Mouse (Mus musculus): ENCODE results near the gene Clic6. TPM values are rescaled to one million over a fixed set of nuclear protein-coding genes. Genes with fewer than 3 reads are reported as not detected.

Clic6 gene
- polyA plus RNA-seq, 1 experiment from 2014 or later: 0.59 TPM

- no peaks in the 10 kb centered on the region for H3K9me3 ChIP-seq (replicated peaks; ENCODE audit: control insufficient read depth, low read length)
- WGBS (ENCODE audit: insufficient replicate concordance): 89% methylated on average over 8 of the region's 8 CpGs
- no peak overlapping the region for H3K9ac ChIP-seq (ENCODE audit: low read depth, low read length)
- ATAC-seq (replicated peaks; ENCODE audit: insufficient number of reproducible peaks, low FRiP score, low TSS enrichment): no peak
- H3K36me3 ChIP-seq (ENCODE audit: control insufficient read depth, insufficient read depth, low read length): 0 out of 2 replicates have a peak, but pooled peaks cover 3% of the 10 kb centered on the region
- H3K4me1 ChIP-seq (ENCODE audit: control insufficient read depth, insufficient read depth, low read length): peaks cover 10% of the 10 kb centered on the region
- peaks cover 6% of the 10 kb centered on the region; the same call in 1 of the 2 replicates for H3K27me3 ChIP-seq (ENCODE audit: control insufficient read depth, insufficient read depth, low read length)
- no peak overlapping the region for H3K27ac ChIP-seq (ENCODE audit: low read depth, low read length)
- H3K4me2 ChIP-seq: no peak overlapping the region
- no peak overlapping the region for H3K4me3 ChIP-seq (ENCODE audit: low read depth, low read length)
Measured at GRCm38 (mm10) chr16:92450331-92450730, 35.2 kb upstream of the Clic6 start.

GRCm38 (mm10) chr16:92451516-92452072 lies 33.9 kb upstream of the Clic6 start:
- Histone ChIP-seq H3K4me1 (ENCODE audit: control insufficient read depth, insufficient read depth, low read length) (peaks cover 9% of the 10 kb centered on the region), H3K4me2 (no peak overlapping the region), H3K27me3 (ENCODE audit: control insufficient read depth, insufficient read depth, low read length) (peaks cover 6% of the 10 kb centered on the region; the same call in 1 of the 2 replicates), H3K9me3 (replicated peaks; ENCODE audit: control insufficient read depth, low read length) (no peaks in the 10 kb centered on the region), H3K9ac (ENCODE audit: low read depth, low read length) (no peak overlapping the region), H3K36me3 (ENCODE audit: control insufficient read depth, insufficient read depth, low read length) (no peaks in the 10 kb centered on the region), H3K27ac (ENCODE audit: low read depth, low read length) (no peak overlapping the region), H3K4me3 (ENCODE audit: low read depth, low read length) (no peak overlapping the region)
- 48% methylated on average over 17 of the region's 17 CpGs for WGBS (ENCODE audit: insufficient replicate concordance)
- ATAC-seq (replicated peaks; ENCODE audit: insufficient number of reproducible peaks, low FRiP score, low TSS enrichment): 0 out of 2 replicates have a peak, but pooled peaks have one; percentile 51

- WGBS (ENCODE audit: insufficient replicate concordance): 62% methylated on average over 8 of the region's 8 CpGs
- Histone ChIP-seq H3K27me3 (ENCODE audit: control insufficient read depth, insufficient read depth, low read length) (peaks cover 6% of the 10 kb centered on the region; the same call in 1 of the 2 replicates), H3K36me3 (ENCODE audit: control insufficient read depth, insufficient read depth, low read length) (no peaks in the 10 kb centered on the region), H3K4me2 (no peak overlapping the region), H3K9ac (ENCODE audit: low read depth, low read length) (no peak overlapping the region), H3K27ac (ENCODE audit: low read depth, low read length) (no peak overlapping the region), H3K4me3 (ENCODE audit: low read depth, low read length) (no peak overlapping the region), H3K4me1 (ENCODE audit: control insufficient read depth, insufficient read depth, low read length) (peaks cover 13% of the 10 kb centered on the region), H3K9me3 (replicated peaks; ENCODE audit: control insufficient read depth, low read length) (no peaks in the 10 kb centered on the region)
- ATAC-seq (replicated peaks; ENCODE audit: insufficient number of reproducible peaks, low FRiP score, low TSS enrichment): no peak
Measured at GRCm38 (mm10) chr16:92452609-92453008, 32.9 kb upstream of the Clic6 start.

- no peak for ATAC-seq (replicated peaks; ENCODE audit: insufficient number of reproducible peaks, low FRiP score, low TSS enrichment)
Measured at GRCm38 (mm10) chr16:92454002-92454401, 31.5 kb upstream of the Clic6 start.

GRCm38 (mm10) chr16:92454495-92454894 lies 31.0 kb upstream of the Clic6 start:
- peaks cover 13% of the 10 kb centered on the region for H3K4me1 ChIP-seq (ENCODE audit: control insufficient read depth, insufficient read depth, low read length)
- ATAC-seq (replicated peaks; ENCODE audit: insufficient number of reproducible peaks, low FRiP score, low TSS enrichment): no peak
- H3K27me3 ChIP-seq (ENCODE audit: control insufficient read depth, insufficient read depth, low read length): peaks cover 6% of the 10 kb centered on the region; the same call in 1 of the 2 replicates
- no peak overlapping the region for H3K9ac ChIP-seq (ENCODE audit: low read depth, low read length)
- H3K27ac ChIP-seq (ENCODE audit: low read depth, low read length): no peak overlapping the region
- WGBS (ENCODE audit: insufficient replicate concordance): 84% methylated on average over 18 of the region's 18 CpGs
- no peaks in the 10 kb centered on the region for H3K9me3 ChIP-seq (replicated peaks; ENCODE audit: control insufficient read depth, low read length)
- H3K4me3 ChIP-seq (ENCODE audit: low read depth, low read length): no peak overlapping the region
- no peaks in the 10 kb centered on the region for H3K36me3 ChIP-seq (ENCODE audit: control insufficient read depth, insufficient read depth, low read length)
- H3K4me2 ChIP-seq: no peak overlapping the region

More at GRCm38 (mm10) chr16:92454002-92454401, 31.5 kb upstream of the Clic6 start:
- peaks cover 6% of the 10 kb centered on the region; the same call in 1 of the 2 replicates for H3K27me3 ChIP-seq (ENCODE audit: control insufficient read depth, insufficient read depth, low read length)
- H3K4me3 ChIP-seq (ENCODE audit: low read depth, low read length): no peak overlapping the region
- 92% methylated on average over 7 of the region's 7 CpGs for WGBS (ENCODE audit: insufficient replicate concordance)
- no peaks in the 10 kb centered on the region for H3K9me3 ChIP-seq (replicated peaks; ENCODE audit: control insufficient read depth, low read length)
- peaks cover 13% of the 10 kb centered on the region for H3K4me1 ChIP-seq (ENCODE audit: control insufficient read depth, insufficient read depth, low read length)
- H3K36me3 ChIP-seq (ENCODE audit: control insufficient read depth, insufficient read depth, low read length): no peaks in the 10 kb centered on the region
- no peak overlapping the region for H3K4me2 ChIP-seq
- no peak overlapping the region for H3K27ac ChIP-seq (ENCODE audit: low read depth, low read length)
- H3K9ac ChIP-seq (ENCODE audit: low read depth, low read length): no peak overlapping the region

- H3K9ac ChIP-seq (ENCODE audit: low read depth, low read length): no peak overlapping the region; the same call in 1 of the 2 replicates
- WGBS (ENCODE audit: insufficient replicate concordance): 74% methylated on average over 8 of the region's 8 CpGs
- no peak overlapping the region for H3K27ac ChIP-seq (ENCODE audit: low read depth, low read length)
- no peak for ATAC-seq (replicated peaks; ENCODE audit: insufficient number of reproducible peaks, low FRiP score, low TSS enrichment)
- H3K27me3 ChIP-seq (ENCODE audit: control insufficient read depth, insufficient read depth, low read length): no peaks in the 10 kb centered on the region
- no peaks in the 10 kb centered on the region for H3K36me3 ChIP-seq (ENCODE audit: control insufficient read depth, insufficient read depth, low read length)
- H3K4me2 ChIP-seq: no peak overlapping the region
- no peak overlapping the region for H3K4me3 ChIP-seq (ENCODE audit: low read depth, low read length)
- peaks cover 13% of the 10 kb centered on the region for H3K4me1 ChIP-seq (ENCODE audit: control insufficient read depth, insufficient read depth, low read length)
- H3K9me3 ChIP-seq (replicated peaks; ENCODE audit: control insufficient read depth, low read length): no peaks in the 10 kb centered on the region
Measured at GRCm38 (mm10) chr16:92455488-92455887, 30.0 kb upstream of the Clic6 start.

GRCm38 (mm10) chr16:92455969-92456368 lies 29.6 kb upstream of the Clic6 start:
- Histone ChIP-seq H3K9me3 (replicated peaks; ENCODE audit: control insufficient read depth, low read length) (no peaks in the 10 kb centered on the region), H3K27me3 (ENCODE audit: control insufficient read depth, insufficient read depth, low read length) (no peaks in the 10 kb centered on the region), H3K4me1 (ENCODE audit: control insufficient read depth, insufficient read depth, low read length) (peaks cover 13% of the 10 kb centered on the region), H3K4me2 (no peak overlapping the region), H3K27ac (ENCODE audit: low read depth, low read length) (no peak overlapping the region), H3K9ac (ENCODE audit: low read depth, low read length) (no peak overlapping the region), H3K36me3 (ENCODE audit: control insufficient read depth, insufficient read depth, low read length) (no peaks in the 10 kb centered on the region), H3K4me3 (ENCODE audit: low read depth, low read length) (no peak overlapping the region)
- no peak for ATAC-seq (replicated peaks; ENCODE audit: insufficient number of reproducible peaks, low FRiP score, low TSS enrichment)
- 91% methylated on average over 5 of the region's 5 CpGs for WGBS (ENCODE audit: insufficient replicate concordance)

GRCm38 (mm10) chr16:92457594-92457993 lies 27.9 kb upstream of the Clic6 start:
- no peaks in the 10 kb centered on the region for H3K9me3 ChIP-seq (replicated peaks; ENCODE audit: control insufficient read depth, low read length)
- no peak overlapping the region for H3K4me3 ChIP-seq (ENCODE audit: low read depth, low read length)
- no peaks in the 10 kb centered on the region for H3K36me3 ChIP-seq (ENCODE audit: control insufficient read depth, insufficient read depth, low read length)
- ATAC-seq (replicated peaks; ENCODE audit: insufficient number of reproducible peaks, low FRiP score, low TSS enrichment): peak; percentile 70
- no peaks in the 10 kb centered on the region for H3K27me3 ChIP-seq (ENCODE audit: control insufficient read depth, insufficient read depth, low read length)
- H3K4me2 ChIP-seq: no peak overlapping the region
- H3K9ac ChIP-seq (ENCODE audit: low read depth, low read length): no peak overlapping the region
- no peak overlapping the region for H3K27ac ChIP-seq (ENCODE audit: low read depth, low read length)
- WGBS (ENCODE audit: insufficient replicate concordance): 24% methylated on average over 7 of the region's 7 CpGs
- H3K4me1 ChIP-seq (ENCODE audit: control insufficient read depth, insufficient read depth, low read length): peaks cover 6% of the 10 kb centered on the region; the same call in 1 of the 2 replicates

GRCm38 (mm10) chr16:92461412-92461811 lies 24.1 kb upstream of the Clic6 start:
- Histone ChIP-seq H3K4me2 (no peak overlapping the region), H3K4me3 (ENCODE audit: low read depth, low read length) (no peak overlapping the region), H3K27ac (ENCODE audit: low read depth, low read length) (no peak overlapping the region), H3K27me3 (ENCODE audit: control insufficient read depth, insufficient read depth, low read length) (no peaks in the 10 kb centered on the region), H3K9ac (ENCODE audit: low read depth, low read length) (no peak overlapping the region), H3K4me1 (ENCODE audit: control insufficient read depth, insufficient read depth, low read length) (peaks cover 20% of the 10 kb centered on the region), H3K9me3 (replicated peaks; ENCODE audit: control insufficient read depth, low read length) (no peaks in the 10 kb centered on the region), H3K36me3 (ENCODE audit: control insufficient read depth, insufficient read depth, low read length) (no peaks in the 10 kb centered on the region)
- no peak for ATAC-seq (replicated peaks; ENCODE audit: insufficient number of reproducible peaks, low FRiP score, low TSS enrichment)
- 68% methylated on average over 6 of the region's 6 CpGs for WGBS (ENCODE audit: insufficient replicate concordance)
